Mouse (Mus musculus): Measurements from ENCODE around the gene Gigyf2. TPM values are rescaled to one million over a fixed set of nuclear protein-coding genes. Genes with fewer than 3 reads are reported as not detected.

Gene Gigyf2
- total and polyA plus RNA-seq, 3 experiments, result 87.3 to 156 (median 93.5) TPM

DNA sequence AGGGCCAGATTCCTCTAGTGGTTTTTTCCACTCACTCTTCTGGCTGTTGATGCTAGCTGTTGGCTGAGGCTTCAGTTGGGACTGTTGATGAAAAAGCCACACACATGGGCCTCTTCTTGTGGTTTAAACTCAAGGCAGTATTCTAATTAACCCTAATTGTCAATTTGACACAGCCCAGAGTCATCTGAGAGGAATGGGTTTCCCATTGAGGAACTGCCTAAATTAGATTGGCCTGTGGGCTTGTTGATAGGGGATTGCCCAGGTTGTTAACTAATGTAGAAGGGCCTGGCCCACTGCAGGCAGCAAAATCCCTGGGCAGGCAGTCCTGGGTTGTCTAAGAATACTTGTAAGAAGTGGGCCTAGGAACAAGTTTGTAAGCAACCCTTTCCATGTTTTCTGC is 2.1 kb upstream of the Gigyf2 start:
- in situ Hi-C loops (cut with MboI; ENCODE audit: low pct_ligation_motif_present, low pct_unique_long_range_greater_than_20kb, low sequenced_read_pairs) (no loop called here), dilution Hi-C loops (cut with MboI; ENCODE audit: extremely low pct_ligation_motif_present, extremely low pct_unique_long_range_greater_than_20kb, low sequenced_read_pairs) (no loop called here)
- H3K27me3 ChIP-seq (replicated peaks), result no peaks in the 10 kb centered on the region

DNA sequence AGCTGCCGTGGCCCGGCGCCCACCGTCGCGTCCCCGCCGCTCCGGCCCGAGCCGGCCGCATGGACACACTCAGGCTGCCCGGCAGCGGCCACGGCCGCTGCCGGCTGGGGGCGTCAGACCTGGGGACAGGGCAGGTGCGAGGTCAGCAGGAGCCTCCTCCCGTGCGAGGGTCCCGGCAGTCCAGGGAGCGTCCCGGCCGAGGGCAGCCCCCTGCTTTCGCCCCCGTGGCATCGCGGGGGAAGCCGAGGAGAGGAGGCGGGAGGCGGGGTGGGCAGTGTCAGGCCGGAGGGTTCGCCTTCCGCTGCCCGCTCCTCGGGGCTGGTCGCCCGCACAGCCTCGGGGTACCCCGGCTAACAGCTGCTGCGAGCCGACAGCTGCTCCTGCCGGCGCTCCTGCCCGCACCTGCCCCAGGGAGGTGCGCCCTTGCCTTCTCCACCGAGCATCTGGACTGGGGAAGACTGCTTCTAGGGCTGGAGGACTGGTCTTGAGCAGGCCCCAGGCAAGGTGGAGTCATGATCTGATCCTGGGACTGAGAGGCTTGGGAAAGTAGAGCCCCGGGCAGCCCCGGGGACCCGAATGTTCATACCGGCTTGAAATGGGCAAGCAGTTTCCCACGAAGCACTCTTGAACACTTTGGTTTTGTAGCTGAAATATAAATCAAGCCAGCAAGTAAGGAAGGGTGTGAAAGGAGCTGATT is 515 bp downstream of the Gigyf2 start:
- H3K9me3 ChIP-seq (replicated peaks; ENCODE audit: low read length), result no peaks in the 10 kb centered on the region
- peaks cover 10 to 61% of the 10 kb centered on the region in 2 experiments for H3K4me1 ChIP-seq (ENCODE audit: control insufficient read depth in 1 of 2, insufficient read depth in 2 of 2)
- peaks cover 44% of the 10 kb centered on the region for H3K79me2 ChIP-seq (replicated peaks; ENCODE audit: control insufficient read depth, extremely low read depth, insufficient read depth, poor library complexity, severe bottlenecking)
- H3K27ac ChIP-seq (ENCODE audit: insufficient read depth, low read depth), result peak overlapping the region; percentile 58
- peak; percentile 29 for DNase-seq (ENCODE audit: extremely low read depth)
- peak overlapping the region; percentile 85 for H3K9ac ChIP-seq (ENCODE audit: insufficient read depth, low read depth)
- peaks cover 3 to 14% of the 10 kb centered on the region in 2 experiments for H3K36me3 ChIP-seq (replicated peaks in 1 of 2; ENCODE audit: control insufficient read depth in 1 of 2, insufficient read depth in 1 of 2, low read length in 1 of 2)
- no peaks in the 10 kb centered on the region for H3K27me3 ChIP-seq (replicated peaks)
- peak overlapping the region; percentile 50 to 98 (median 95) for H3K4me3 ChIP-seq (replicated peaks in 1 of 3; ENCODE audit: low read depth in 2 of 3, low read length in 2 of 3, poor library complexity in 1 of 3)
- dilution Hi-C loops (cut with MboI; ENCODE audit: extremely low pct_ligation_motif_present, extremely low pct_unique_long_range_greater_than_20kb, low sequenced_read_pairs), result no loop called here
- H3K4me2 ChIP-seq (ENCODE audit: insufficient read depth, low read depth, poor library complexity, severe bottlenecking), result peak overlapping the region; percentile 30; the same call in 1 of the 2 replicates
- in situ Hi-C loops (cut with MboI; ENCODE audit: low pct_ligation_motif_present, low pct_unique_long_range_greater_than_20kb, low sequenced_read_pairs), result no loop called here
- TF ChIP-seq ZC3H11A (IDR thresholded peaks at IDR 0.05; ENCODE audit: low read depth, low read length) (no peak), HCFC1 (IDR thresholded peaks at IDR 0.05; ENCODE audit: low read depth, low read length) (no peak), GABPA (IDR thresholded peaks at IDR 0.05; ENCODE audit: insufficient replicate concordance, low read depth, low read length) (no peak), JUND (conservative IDR thresholded peaks at IDR 0.05; ENCODE audit: low read depth, low read length) (no peak), JUN (IDR thresholded peaks at IDR 0.05; ENCODE audit: insufficient read depth, low read depth, low read length) (no peak), E2F4 (IDR thresholded peaks at IDR 0.05; ENCODE audit: insufficient replicate concordance, low read depth, low read length) (no peak), CHD1 (IDR thresholded peaks at IDR 0.05; ENCODE audit: low read depth, low read length) (no peak), POLR2AphosphoS2 (IDR thresholded peaks at IDR 0.05; ENCODE audit: low read depth, low read length) (no peak), ZKSCAN1 (IDR thresholded peaks at IDR 0.05; ENCODE audit: borderline replicate concordance, low read depth, low read length) (no peak), CTCF (conservative IDR thresholded peaks at IDR 0.05 in 1 of 2, IDR thresholded peaks at IDR 0.05 in 1 of 2; ENCODE audit: low read depth in 2 of 2, low read length in 2 of 2) (peak in 1 of 2 experiments; percentile 31; a peak in 1 of 4 replicates), UBTF (IDR thresholded peaks at IDR 0.05; ENCODE audit: low read depth, low read length) (no peak), NELFE (IDR thresholded peaks at IDR 0.05; ENCODE audit: low read depth, low read length) (no peak), PAX5 (IDR thresholded peaks at IDR 0.05; ENCODE audit: low read length) (no peak), IRF4 (IDR thresholded peaks at IDR 0.05; ENCODE audit: low read depth, low read length) (0 out of 2 replicates have a peak, but pooled peaks have one; percentile 3), USF1 (IDR thresholded peaks at IDR 0.05; ENCODE audit: low read depth, low read length) (no peak)

More for the DNA sequence above, 2.1 kb upstream of the Gigyf2 start:
- H3K9ac ChIP-seq (ENCODE audit: insufficient read depth, low read depth), result peak overlapping the region; percentile 81; the same call in 1 of the 2 replicates
- peak; percentile 91 for DNase-seq (ENCODE audit: extremely low read depth)
- peak overlapping the region; percentile 48 for H3K4me2 ChIP-seq (ENCODE audit: insufficient read depth, low read depth, poor library complexity, severe bottlenecking)
- H3K9me3 ChIP-seq (replicated peaks; ENCODE audit: low read length), result peaks cover 4% of the 10 kb centered on the region
- peaks cover 9 to 49% of the 10 kb centered on the region in 2 experiments for H3K4me1 ChIP-seq (ENCODE audit: control insufficient read depth in 1 of 2, insufficient read depth in 2 of 2)
- TF ChIP-seq USF1 (IDR thresholded peaks at IDR 0.05; ENCODE audit: low read depth, low read length), result no peak
- TF ChIP-seq JUND (conservative IDR thresholded peaks at IDR 0.05; ENCODE audit: low read depth, low read length), result no peak; the same call in 1 of the 2 replicates
- peak; percentile 77; the same call in 1 of the 2 replicates for TF ChIP-seq CHD1 (IDR thresholded peaks at IDR 0.05; ENCODE audit: low read depth, low read length)
- TF ChIP-seq MAZ (IDR thresholded peaks at IDR 0.05; ENCODE audit: low read depth, low read length), result no peak; the same call in 1 of the 2 replicates
- no peak for TF ChIP-seq ZC3H11A (IDR thresholded peaks at IDR 0.05; ENCODE audit: low read depth, low read length)
- no peak for TF ChIP-seq ZKSCAN1 (IDR thresholded peaks at IDR 0.05; ENCODE audit: borderline replicate concordance, low read depth, low read length)
- TF ChIP-seq MXI1 (IDR thresholded peaks at IDR 0.05; ENCODE audit: low read depth, low read length), result 0 out of 2 replicates have a peak, but pooled peaks have one; percentile 17
- no peak; the same call in 1 of the 2 replicates for TF ChIP-seq E2F4 (IDR thresholded peaks at IDR 0.05; ENCODE audit: insufficient replicate concordance, low read depth, low read length)
- no peak for TF ChIP-seq SMC3 (IDR thresholded peaks at IDR 0.05; ENCODE audit: low read depth, low read length)
- TF ChIP-seq HCFC1 (IDR thresholded peaks at IDR 0.05; ENCODE audit: low read depth, low read length), result peak; percentile 44; the same call in 1 of the 2 replicates
- TF ChIP-seq EP300 (IDR thresholded peaks at IDR 0.05; ENCODE audit: low read length), result peak; percentile 91
- no peak for TF ChIP-seq USF2 (conservative IDR thresholded peaks at IDR 0.05; ENCODE audit: low read depth, low read length)
- TF ChIP-seq TCF12 (IDR thresholded peaks at IDR 0.05; ENCODE audit: low read depth, low read length), result peak; percentile 87
- TF ChIP-seq POLR2A (IDR thresholded peaks at IDR 0.05; ENCODE audit: low read depth, low read length), result peak; percentile 49
- TF ChIP-seq KAT2A (IDR thresholded peaks at IDR 0.05; ENCODE audit: insufficient replicate concordance, low read length), result no peak
- TF ChIP-seq ELF1 (IDR thresholded peaks at IDR 0.05; ENCODE audit: low read depth, low read length), result peak; percentile 70
- TF ChIP-seq MAX (IDR thresholded peaks at IDR 0.05; ENCODE audit: low read length), result peak; percentile 66; the same call in 1 of the 2 replicates
- TF ChIP-seq MYC (IDR thresholded peaks at IDR 0.05; ENCODE audit: low read depth, low read length), result peak; percentile 80
- TF ChIP-seq IRF4 (IDR thresholded peaks at IDR 0.05; ENCODE audit: low read depth, low read length), result peak; percentile 91
- peak; percentile 58; the same call in 1 of the 2 replicates for TF ChIP-seq NELFE (IDR thresholded peaks at IDR 0.05; ENCODE audit: low read depth, low read length)
- TF ChIP-seq JUN (IDR thresholded peaks at IDR 0.05; ENCODE audit: insufficient read depth, low read depth, low read length), result peak; percentile 67
- no peak for TF ChIP-seq POLR2AphosphoS2 (IDR thresholded peaks at IDR 0.05; ENCODE audit: low read depth, low read length)
- peak; percentile 99 for TF ChIP-seq MEF2A (IDR thresholded peaks at IDR 0.05; ENCODE audit: borderline replicate concordance, low read depth, low read length)
- no peak for TF ChIP-seq GABPA (IDR thresholded peaks at IDR 0.05; ENCODE audit: insufficient replicate concordance, low read depth, low read length)
- peak; percentile 76; the same call in 1 of the 2 replicates for TF ChIP-seq RCOR1 (conservative IDR thresholded peaks at IDR 0.05; ENCODE audit: low read depth, low read length)
- no peak for TF ChIP-seq PAX5 (IDR thresholded peaks at IDR 0.05; ENCODE audit: low read length)
- TF ChIP-seq NRF1 (IDR thresholded peaks at IDR 0.05; ENCODE audit: low read depth, low read length), result no peak
- peak; percentile 68; the same call in 1 of the 2 replicates for TF ChIP-seq ZMIZ1 (IDR thresholded peaks at IDR 0.05; ENCODE audit: low read depth, low read length)
- peak; percentile 79 for TF ChIP-seq CHD2 (IDR thresholded peaks at IDR 0.05; ENCODE audit: low read length)
- TF ChIP-seq UBTF (IDR thresholded peaks at IDR 0.05; ENCODE audit: low read depth, low read length), result peak; percentile 42; the same call in 1 of the 2 replicates
- TF ChIP-seq TBP (conservative IDR thresholded peaks at IDR 0.05; ENCODE audit: low read depth, low read length), result peak; percentile 40; the same call in 1 of the 2 replicates
- peak; percentile 75 for TF ChIP-seq MAFK (IDR thresholded peaks at IDR 0.05; ENCODE audit: insufficient replicate concordance, low read length)
- peak; percentile 97 for TF ChIP-seq ETS1 (conservative IDR thresholded peaks at IDR 0.05; ENCODE audit: low read depth, low read length)
- no peak for TF ChIP-seq CTCF (conservative IDR thresholded peaks at IDR 0.05 in 1 of 2, IDR thresholded peaks at IDR 0.05 in 1 of 2; ENCODE audit: low read depth in 2 of 2, low read length in 2 of 2)
- TF ChIP-seq BHLHE40 (IDR thresholded peaks at IDR 0.05; ENCODE audit: low read depth, low read length), result peak; percentile 82
- peak; percentile 35; the same call in 1 of the 2 replicates for TF ChIP-seq ZNF384 (IDR thresholded peaks at IDR 0.05; ENCODE audit: low read depth, low read length)
- no peak; the same call in 1 of the 2 replicates for TF ChIP-seq SIN3A (IDR thresholded peaks at IDR 0.05; ENCODE audit: low read length)
- peak; percentile 3 for TF ChIP-seq RAD21 (IDR thresholded peaks at IDR 0.05; ENCODE audit: low read depth, low read length)
- H3K4me3 ChIP-seq (replicated peaks in 1 of 3; ENCODE audit: low read depth in 2 of 3, low read length in 2 of 3, poor library complexity in 1 of 3), result peak overlapping the region; percentile 20 to 38 (median 34)
- H3K27ac ChIP-seq (ENCODE audit: insufficient read depth, low read depth), result peak overlapping the region; percentile 95
- H3K79me2 ChIP-seq (replicated peaks; ENCODE audit: control insufficient read depth, extremely low read depth, insufficient read depth, poor library complexity, severe bottlenecking), result peaks cover 21% of the 10 kb centered on the region
- peaks cover 0 to under 1% of the 10 kb centered on the region in 2 experiments for H3K36me3 ChIP-seq (replicated peaks in 1 of 2; ENCODE audit: control insufficient read depth in 1 of 2, insufficient read depth in 1 of 2, low read length in 1 of 2)
